Mouse (Mus musculus) layer of hippocampus, adult 9-10 months (tissue): ENCODE measurements at regions not wholly inside any gene's neighbourhood (a gene's known extent, or its start where the extent isn't known, plus 50 kb on each side); places are given as distances from the start of the nearest gene placed in this dataset.
A peak's percentile ranks its signal among the peaks of the same experiment; 100 is the strongest.
"Not testable (repeated sequence)": the region's sequence is repeated elsewhere in the genome, so short reads cannot be mapped to it uniquely, and the experiment has no call there.

Source experiments
- DNase-seq: peaks from one replicate; pipeline ENCODE4 v3.0.0; 2022; ENCODE audit warnings: low spot score

GRCm38 (mm10) chr1:128535537-128536150 lies 56.4 kb downstream of the Cxcr4 start:
- DNase-seq, result no peak

- no peak for DNase-seq
Measured at GRCm38 (mm10) chr1:128532632-128533031, 59.5 kb downstream of the Cxcr4 start.

GRCm38 (mm10) chr1:128529808-128530545 lies 62.1 kb downstream of the Cxcr4 start:
- DNase-seq, result no peak

- no peak for DNase-seq
Measured at GRCm38 (mm10) chr1:128519234-128519633, 72.9 kb downstream of the Cxcr4 start.

GRCm38 (mm10) chr1:128518514-128518913 lies 73.6 kb downstream of the Cxcr4 start:
- DNase-seq, result no peak

- DNase-seq, result no peak
Measured at GRCm38 (mm10) chr1:128517351-128517750, 74.7 kb downstream of the Cxcr4 start.

GRCm38 (mm10) chr1:128514327-128514726 lies 77.8 kb downstream of the Cxcr4 start:
- no peak for DNase-seq

GRCm38 (mm10) chr1:128513911-128514310 lies 78.2 kb downstream of the Cxcr4 start:
- DNase-seq, result no peak

- DNase-seq, result no peak
Measured at GRCm38 (mm10) chr1:128513153-128513552, 78.9 kb downstream of the Cxcr4 start.

GRCm38 (mm10) chr1:128508816-128509461 lies 83.2 kb downstream of the Cxcr4 start:
- no peak for DNase-seq

GRCm38 (mm10) chr1:128506551-128507313 lies 85.4 kb downstream of the Cxcr4 start:
- DNase-seq, result no peak

GRCm38 (mm10) chr1:128504371-128504770 lies 87.2 kb upstream of the Dars start:
- no peak for DNase-seq

GRCm38 (mm10) chr1:128498042-128498772 lies 81.0 kb upstream of the Dars start:
- DNase-seq, result no peak

GRCm38 (mm10) chr1:128492251-128492650 lies 75.1 kb upstream of the Dars start:
- DNase-seq, result no peak

GRCm38 (mm10) chr1:128487181-128487580 lies 70.0 kb upstream of the Dars start:
- DNase-seq, result not testable (repeated sequence)

GRCm38 (mm10) chr1:128478376-128478775 lies 61.2 kb upstream of the Dars start:
- no peak for DNase-seq

- DNase-seq, result no peak
Measured at GRCm38 (mm10) chr1:128477653-128478052, 60.5 kb upstream of the Dars start.

- DNase-seq, result no peak
Measured at GRCm38 (mm10) chr1:128472713-128473230, 55.6 kb upstream of the Dars start.

GRCm38 (mm10) chr1:128472022-128472712 lies 55.0 kb upstream of the Dars start:
- DNase-seq, result no peak

- peak; percentile 20 for DNase-seq
Measured at GRCm38 (mm10) chr1:128470786-128471185, 53.6 kb upstream of the Dars start.

GRCm38 (mm10) chr1:128469054-128469453 lies 51.9 kb upstream of the Dars start:
- no peak for DNase-seq
